ENCODE assay signal across 9 mouse cellular contexts in genomic region chr17:25802825-25803517, GRCm38 (mm10). TPM values are rescaled to one million over a fixed set of nuclear protein-coding genes. Genes with fewer than 3 reads are reported as not detected.
DNase-seq lines count a peak whose midpoint lies in the region; ATAC-seq and TF ChIP-seq lines count a peak whose summit lies in the region.
"Had no signal": no experiment of that assay in that cellular context is flagged by ENCODE, and none has a peak within 500 bp of the region (broad histone marks: within the 10 kb centered on the region; RNA-seq: fewer than 3 reads in every experiment).

No protein-coding gene starts in this region.

- peak; percentile 95 for DNase-seq in heart, adult 11 months
- DNase-seq in heart, postnatal 25 days (ENCODE audit: low spot score): no peak
- peak; percentile 83 to 87 for DNase-seq in layer of hippocampus, postnatal 36 days
- no peak for DNase-seq in kidney, postnatal 10 days
- DNase-seq in thymus, adult 2 months: no peak

- peaks cover 6% of the 10 kb centered on the region for H3K27me3 ChIP-seq in embryonic facial prominence, embryonic 12.5 days
- H3K27me3 ChIP-seq in heart, embryonic 13.5 days (replicated peaks): peaks cover 23% of the 10 kb centered on the region
- no peaks in the 10 kb centered on the region for H3K27me3 ChIP-seq in neural tube, embryonic 15.5 days (replicated peaks)
- no peaks in the 10 kb centered on the region; the same call in 1 of the 2 replicates for H3K27me3 ChIP-seq in thymus, adult 2 months (ENCODE audit: control insufficient read depth, insufficient read depth, low read length)

- H3K9ac ChIP-seq in embryonic facial prominence, embryonic 12.5 days: 0 out of 2 replicates have a peak overlapping the region, but pooled peaks have one; percentile 3
- H3K9ac ChIP-seq in heart, embryonic 13.5 days: peak overlapping the region; percentile 50
- peak overlapping the region; percentile 28; the same call in 1 of the 2 replicates for H3K9ac ChIP-seq in neural tube, embryonic 15.5 days (replicated peaks)

- H3K4me1 ChIP-seq in embryonic facial prominence, embryonic 12.5 days: no peaks in the 10 kb centered on the region
- H3K4me1 ChIP-seq in heart, embryonic 13.5 days: peaks cover 15% of the 10 kb centered on the region
- peaks cover 23% of the 10 kb centered on the region for H3K4me1 ChIP-seq in neural tube, embryonic 15.5 days
- H3K4me1 ChIP-seq in thymus, adult 2 months (replicated peaks; ENCODE audit: control insufficient read depth, insufficient read depth, low read length): no peaks in the 10 kb centered on the region

- no peaks in the 10 kb centered on the region for H3K9me3 ChIP-seq in embryonic facial prominence, embryonic 12.5 days
- no peaks in the 10 kb centered on the region for H3K9me3 ChIP-seq in heart, embryonic 13.5 days
- no peaks in the 10 kb centered on the region for H3K9me3 ChIP-seq in neural tube, embryonic 15.5 days (replicated peaks)

- intact Hi-C loops in heart, postnatal 25 days (cut with DNase I): loop anchor here (10.0 kb wide), 1 partner anchor 328 kb away; no protein-coding TSS in a partner anchor

- no peak overlapping the region; the same call in 1 of the 2 replicates for H3K27ac ChIP-seq in embryonic facial prominence, embryonic 12.5 days
- peak overlapping the region; percentile 61 for H3K27ac ChIP-seq in heart, embryonic 13.5 days (replicated peaks)
- H3K27ac ChIP-seq in neural tube, embryonic 15.5 days (replicated peaks): peak overlapping the region; percentile 75
- H3K27ac ChIP-seq in thymus, adult 2 months (ENCODE audit: control insufficient read depth, insufficient read depth, low read length): no peak overlapping the region

- no peak overlapping the region for H3K4me3 ChIP-seq in embryonic facial prominence, embryonic 12.5 days
- H3K4me3 ChIP-seq in heart, embryonic 13.5 days: no peak overlapping the region
- H3K4me3 ChIP-seq in neural tube, embryonic 15.5 days (replicated peaks): no peak overlapping the region
- H3K4me3 ChIP-seq in thymus, adult 2 months (ENCODE audit: control insufficient read depth, insufficient read depth, low read length): no peak overlapping the region

- no peak for TF ChIP-seq CTCF in thymus, adult 2 months (IDR thresholded peaks at IDR 0.05; ENCODE audit: borderline replicate concordance, control insufficient read depth, extremely low read depth, insufficient read depth, low read length, poor library complexity)

- ATAC-seq in embryonic facial prominence, embryonic 12.5 days (ENCODE audit: insufficient number of reproducible peaks, insufficient read depth, low FRiP score, low TSS enrichment): 0 out of 2 replicates have a peak, but pooled peaks have one; percentile 50
- peak; percentile 75; the same call in 1 of the 2 replicates for ATAC-seq in heart, embryonic 13.5 days (ENCODE audit: extremely low read depth, insufficient number of reproducible peaks, low FRiP score, low TSS enrichment)
- ATAC-seq in neural tube, embryonic 15.5 days (ENCODE audit: low FRiP score): peak; percentile 76

- TF ChIP-seq POLR2A in thymus, adult 2 months (IDR thresholded peaks at IDR 0.05; ENCODE audit: control insufficient read depth, extremely low read depth, insufficient read depth, low read length, poor library complexity): no peak

- H3K4me2 ChIP-seq in embryonic facial prominence, embryonic 12.5 days (replicated peaks): no peak overlapping the region
- H3K4me2 ChIP-seq in heart, embryonic 13.5 days: peak overlapping the region; percentile 45
- H3K4me2 ChIP-seq in neural tube, embryonic 15.5 days: peak overlapping the region; percentile 19

- WGBS in embryonic facial prominence, embryonic 12.5 days: 14% methylated on average over 10 of the region's 10 CpGs
- WGBS in heart, embryonic 13.5 days: 7% methylated on average over 10 of the region's 10 CpGs
- 4% methylated on average over 10 of the region's 10 CpGs for WGBS in neural tube, embryonic 15.5 days
- WGBS in thymus, adult 2 months: 15% methylated on average over 10 of the region's 10 CpGs

- no peaks in the 10 kb centered on the region for H3K36me3 ChIP-seq in embryonic facial prominence, embryonic 12.5 days
- H3K36me3 ChIP-seq in heart, embryonic 13.5 days: no peaks in the 10 kb centered on the region
- no peaks in the 10 kb centered on the region for H3K36me3 ChIP-seq in neural tube, embryonic 15.5 days
- no peaks in the 10 kb centered on the region for H3K36me3 ChIP-seq in thymus, adult 2 months (ENCODE audit: control insufficient read depth, insufficient read depth, low read length)

RNA-seq across cellular contexts. Expression of gene Fbxl16, which starts 5.9 kb away (rescaled TPM):
- 1 to 10 TPM; 1.2 to 1.3 TPM for total RNA-seq in heart, postnatal 25 days (2021)
- polyA plus RNA-seq in embryonic facial prominence, embryonic 12.5 days (2016; fragmentation: Nextera tagmentation; extraction: Ambion mirVana): 5.9 and 6.7 TPM in 2 replicates
- 1.0 and 1.1 TPM in 2 replicates for polyA plus RNA-seq in heart, embryonic 13.5 days (2015; fragmentation: Nextera tagmentation; extraction: Ambion mirVana)
- 100 to 1,000 TPM; 643 to 644 TPM for total RNA-seq in layer of hippocampus, postnatal 36 days (2021)
- 31.3 and 40.9 TPM in 2 replicates for polyA plus RNA-seq in neural tube, embryonic 15.5 days (2015; fragmentation: Nextera tagmentation; extraction: Ambion mirVana)
- polyA plus RNA-seq in thymus, adult 2 months (2012; rRNA removed): 0.59 and 0.61 TPM in 2 replicates

RNA-seq across cellular contexts. Expression of gene Metrn, which starts 6.0 kb away (rescaled TPM):
- total RNA-seq in heart, postnatal 25 days (2021): 10 to 100 TPM; 74.4 to 75.1 TPM
- 58.7 and 65.9 TPM in 2 replicates for polyA plus RNA-seq in embryonic facial prominence, embryonic 12.5 days (2016; fragmentation: Nextera tagmentation; extraction: Ambion mirVana)
- polyA plus RNA-seq in heart, embryonic 13.5 days (2015; fragmentation: Nextera tagmentation; extraction: Ambion mirVana): 28.1 and 28.9 TPM in 2 replicates
- 10 to 100 TPM; 73.2 to 85.6 TPM for total RNA-seq in layer of hippocampus, postnatal 36 days (2021)
- polyA plus RNA-seq in neural tube, embryonic 15.5 days (2015; fragmentation: Nextera tagmentation; extraction: Ambion mirVana): 72.7 and 75.2 TPM in 2 replicates
- polyA plus RNA-seq in thymus, adult 2 months (2012; rRNA removed): 171 and 243 TPM in 2 replicates

RNA-seq across cellular contexts. Expression of gene AC134908.4, which starts 7.5 kb away (rescaled TPM):
- total RNA-seq in heart, postnatal 25 days (2021): under 1 TPM in 1 of 2 experiments, not detected in 1; 0.53 TPM
- not detected in 2 replicates for polyA plus RNA-seq in embryonic facial prominence, embryonic 12.5 days (2016; fragmentation: Nextera tagmentation; extraction: Ambion mirVana)
- 0.84 TPM in 1 of 2 replicates, not detected in the other for polyA plus RNA-seq in heart, embryonic 13.5 days (2015; fragmentation: Nextera tagmentation; extraction: Ambion mirVana)
- under 1 TPM in 1 of 2 experiments, not detected in 1; 0.81 TPM for total RNA-seq in layer of hippocampus, postnatal 36 days (2021)
- 3.1 TPM in 1 of 2 replicates, not detected in the other for polyA plus RNA-seq in neural tube, embryonic 15.5 days (2015; fragmentation: Nextera tagmentation; extraction: Ambion mirVana)
- 1.1 TPM in 1 of 2 replicates, not detected in the other for polyA plus RNA-seq in thymus, adult 2 months (2012; rRNA removed)
- polyA plus RNA-seq: small intestine, adult 2 months had no signal

RNA-seq across cellular contexts. Expression of gene Fam173a, which starts 10.3 kb away (rescaled TPM):
- total RNA-seq in heart, postnatal 25 days (2021): 10 to 100 TPM; 35.4 to 36.0 TPM
- 72.0 and 77.0 TPM in 2 replicates for polyA plus RNA-seq in embryonic facial prominence, embryonic 12.5 days (2016; fragmentation: Nextera tagmentation; extraction: Ambion mirVana)
- 62.2 and 69.9 TPM in 2 replicates for polyA plus RNA-seq in heart, embryonic 13.5 days (2015; fragmentation: Nextera tagmentation; extraction: Ambion mirVana)
- total RNA-seq in layer of hippocampus, postnatal 36 days (2021): 10 to 100 TPM; 80.7 to 93.1 TPM
- polyA plus RNA-seq in neural tube, embryonic 15.5 days (2015; fragmentation: Nextera tagmentation; extraction: Ambion mirVana): 94.0 and 94.1 TPM in 2 replicates
- polyA plus RNA-seq in thymus, adult 2 months (2012; rRNA removed): 141 and 162 TPM in 2 replicates

RNA-seq across cellular contexts. Expression of gene Ccdc78, which starts 16.6 kb away (rescaled TPM):
- total RNA-seq in heart, postnatal 25 days (2021): not detected
- polyA plus RNA-seq in embryonic facial prominence, embryonic 12.5 days (2016; fragmentation: Nextera tagmentation; extraction: Ambion mirVana): 0.18 and 0.29 TPM in 2 replicates
- polyA plus RNA-seq in heart, embryonic 13.5 days (2015; fragmentation: Nextera tagmentation; extraction: Ambion mirVana): 0.09 and 0.17 TPM in 2 replicates
- total RNA-seq in layer of hippocampus, postnatal 36 days (2021): under 1 TPM; 0.20 to 0.25 TPM
- 0.17 and 0.41 TPM in 2 replicates for polyA plus RNA-seq in neural tube, embryonic 15.5 days (2015; fragmentation: Nextera tagmentation; extraction: Ambion mirVana)
- 0.27 and 0.48 TPM in 2 replicates for polyA plus RNA-seq in thymus, adult 2 months (2012; rRNA removed)

Comparison
In these comparisons a context has a peak if more than half of its experiments do, and no peak if none do; other contexts are left out.
1. DNase-seq: peak in heart, adult 11 months (single experiment) and layer of hippocampus, postnatal 36 days (2 of 2); none in heart, postnatal 25 days (single experiment), kidney, postnatal 10 days (single experiment) and thymus, adult 2 months (single experiment).
2. H3K27ac ChIP-seq: peak in heart, embryonic 13.5 days (single experiment) and neural tube, embryonic 15.5 days (single experiment); none in embryonic facial prominence, embryonic 12.5 days (single experiment) and thymus, adult 2 months (single experiment).
3. Peak in every context shown above with its lines, with median percentiles within 50 percentile points of each other: ATAC-seq and H3K9ac ChIP-seq.